Comparison of ENCODE assay signal across 14 mouse cellular contexts in genomic region chr2:71938716-71939393, GRCm38 (mm10). TPM values are rescaled to one million over a fixed set of nuclear protein-coding genes. Genes with fewer than 3 reads are reported as not detected.
DNase-seq lines count a peak whose midpoint lies in the region; ATAC-seq lines count a peak whose summit lies in the region.
"Had no signal": no experiment of that assay in that cellular context is flagged by ENCODE, and none has a peak within 500 bp of the region (broad histone marks: within the 10 kb centered on the region; RNA-seq: fewer than 3 reads in every experiment).

No protein-coding gene starts in this region.

- no peak for ATAC-seq in kidney, embryonic 16.5 days (ENCODE audit: low FRiP score, low TSS enrichment)
- ATAC-seq: intestine, embryonic 16.5 days; liver, embryonic 12.5 days had no signal

- no peaks in the 10 kb centered on the region for H3K79me2 ChIP-seq in macrophage (ENCODE audit: inconsistent target)

- H3K9ac ChIP-seq in kidney, embryonic 16.5 days (replicated peaks; ENCODE audit: low read length), result no peak overlapping the region
- H3K9ac ChIP-seq: liver, embryonic 12.5 days had no signal

- no peaks in the 10 kb centered on the region for H3K4me1 ChIP-seq in kidney, embryonic 16.5 days (ENCODE audit: insufficient read depth, low read length)
- H3K4me1 ChIP-seq: liver, embryonic 12.5 days had no signal

- H3K4me2 ChIP-seq in kidney, embryonic 16.5 days (replicated peaks; ENCODE audit: low read depth, low read length), result no peak overlapping the region
- H3K4me2 ChIP-seq: liver, embryonic 12.5 days had no signal

- H3K9me3 ChIP-seq in kidney, embryonic 16.5 days (ENCODE audit: low read length), result peaks cover 2% of the 10 kb centered on the region; the same call in 1 of the 2 replicates
- H3K9me3 ChIP-seq: liver, embryonic 12.5 days had no signal

- no peaks in the 10 kb centered on the region for H3K27me3 ChIP-seq in kidney, embryonic 16.5 days (ENCODE audit: insufficient read depth, low read length)
- H3K27me3 ChIP-seq: liver, embryonic 12.5 days had no signal

- H3K4me3 ChIP-seq in kidney, embryonic 16.5 days (ENCODE audit: low read length), result no peak overlapping the region
- H3K4me3 ChIP-seq in macrophage (ENCODE audit: inconsistent target), result no peak overlapping the region
- H3K4me3 ChIP-seq: hindbrain, embryonic 10.5 days; liver, embryonic 12.5 days had no signal

- WGBS in kidney, embryonic 16.5 days, result 40% methylated on average over 6 of the region's 6 CpGs
- WGBS in macrophage (ENCODE audit: missing documents), result 55% methylated on average over 6 of the region's 6 CpGs

- DNase-seq in kidney, postnatal 36 days, result no peak
- peak; percentile 22 for DNase-seq in Muller cell, postnatal 12 days (ENCODE audit: inconsistent ontology term)
- DNase-seq in fibroblast of lung, adult 2 months (ENCODE audit: low read depth), result peak; percentile 37
- DNase-seq in thymus, postnatal 4 days, result no peak
- no peak for DNase-seq in adrenal gland, adult 2 months
- DNase-seq: adrenal gland, postnatal 10 days; kidney, postnatal 25 days; lung, postnatal 10 days; thymus, postnatal 14 days had no signal

- 0 out of 2 replicates have a peak overlapping the region, but pooled peaks have one; percentile 38 for H3K27ac ChIP-seq in kidney, embryonic 16.5 days (ENCODE audit: low read length)
- peak overlapping the region; percentile 31 for H3K27ac ChIP-seq in macrophage
- H3K27ac ChIP-seq: hindbrain, embryonic 10.5 days; liver, embryonic 12.5 days had no signal

- no peaks in the 10 kb centered on the region for H3K36me3 ChIP-seq in kidney, embryonic 16.5 days (ENCODE audit: insufficient read depth, low read length)
- H3K36me3 ChIP-seq in macrophage (ENCODE audit: inconsistent target), result no peaks in the 10 kb centered on the region
- H3K36me3 ChIP-seq: hindbrain, embryonic 10.5 days; liver, embryonic 12.5 days had no signal

RNA-seq across cellular contexts. Expression of gene Rapgef4, which starts 42.2 kb away (rescaled TPM):
- polyA plus RNA-seq in kidney, embryonic 16.5 days (2015; fragmentation: Nextera tagmentation; extraction: Ambion mirVana), result 6.9 and 9.2 TPM in 2 replicates
- not detected for total RNA-seq in macrophage (2018; cell fraction: chromatin; rRNA removed)
- under 1 TPM in 1 of 26 experiments, not detected in 25; 0.03 TPM for total RNA-seq in macrophage (2018; cell fraction: cytosol; rRNA removed)
- total RNA-seq in macrophage (2018; cell fraction: nucleus; rRNA removed), result not detected
- polyA plus RNA-seq in macrophage (2018), result not detected in 3 replicates
- total RNA-seq in adrenal gland, adult 2 months (2021), result 100 to 1,000 TPM; 109 to 271 TPM
- polyA plus RNA-seq in adrenal gland, adult 2 months (2012; rRNA removed), result 81.1 and 137 TPM in 2 replicates

Comparison
In these comparisons a context has a peak if more than half of its experiments do, and no peak if none do; other contexts are left out.
1. DNase-seq: peak in Muller cell, postnatal 12 days (single experiment) and fibroblast of lung, adult 2 months (single experiment); none in kidney, postnatal 36 days (0 of 2), thymus, postnatal 4 days (single experiment) and adrenal gland, adult 2 months (single experiment).